Mouse (Mus musculus) G1E (cell line): ENCODE measurements around the gene Nudt7.

ENCODE experiments used
- CTCF ChIP-seq: IDR thresholded peaks from 2 replicates; pipeline ENCODE4 v1.5.1; 2012; ENCODE audit warnings: low read depth, low read length, inconsistent platforms, mixed read lengths
- GATA1 ChIP-seq: IDR thresholded peaks from 2 replicates; pipeline ENCODE4 v1.6.1; 2012; ENCODE audit warnings: borderline replicate concordance, low read length, inconsistent platforms, mixed read lengths
- GATA2 ChIP-seq: IDR thresholded peaks from 2 replicates; pipeline ENCODE4 v1.6.1; 2012; ENCODE audit warnings: low read depth, low read length, inconsistent platforms, borderline replicate concordance
- POLR2AphosphoS5 ChIP-seq: IDR thresholded peaks from 2 replicates; pipeline ENCODE4 v1.6.1; 2012; ENCODE audit warnings: low read depth, low read length, inconsistent platforms; ENCODE audit not compliant: insufficient replicate concordance
- TAL1 ChIP-seq: conservative IDR thresholded peaks from 2 replicates; pipeline ENCODE4 v1.6.1; 2012; ENCODE audit warnings: low read depth, low read length, inconsistent platforms, mixed read lengths

DNA sequence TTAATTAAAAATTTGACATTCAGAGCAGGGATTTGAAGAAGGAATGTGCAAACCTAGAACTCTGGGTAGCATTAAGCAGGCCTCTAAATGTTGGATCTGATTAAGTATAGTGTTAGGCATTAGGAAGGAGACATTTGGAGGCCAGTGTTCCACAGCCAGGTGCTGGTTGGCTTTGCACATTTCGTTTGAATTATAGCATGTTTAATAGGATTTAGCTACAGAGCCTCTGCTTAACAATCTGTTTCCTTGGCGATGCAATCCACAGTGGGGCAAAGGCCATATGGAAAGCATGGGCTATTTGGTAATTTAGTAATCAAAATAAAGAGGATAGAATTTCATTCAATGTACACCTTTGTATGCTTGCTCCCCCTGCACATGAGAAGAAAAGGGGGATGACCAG lies 32.4 kb downstream of the Nudt7 start:
- TF ChIP-seq CTCF (no peak), GATA1 (no peak), TAL1 (no peak), POLR2AphosphoS5 (no peak), GATA2 (no peak)
